Mouse (Mus musculus) layer of hippocampus, postnatal 25 days (tissue): ENCODE data around the gene Olfr201. TPM values are rescaled to one million over a fixed set of nuclear protein-coding genes. Genes with fewer than 3 reads are reported as not detected.
"Not testable (repeated sequence)": the region's sequence is repeated elsewhere in the genome, so short reads cannot be mapped to it uniquely, and the experiment has no call there.

ENCODE experiments used
- DNase-seq, 2 experiments: peaks; one replicate each; pipeline ENCODE4 v3.0.0; 2022; ENCODE audit warnings: mixed read lengths in 2 of 2, low spot score in 1 of 2; ENCODE audit errors: extremely low spot score in 1 of 2
- total RNA-seq, 2 experiments: library from RNA; stranded (reverse); gene quantifications; 2 replicates each; pipeline ENCODE4 v1.2.3; 2021

Olfr201 gene
- total RNA-seq: not detected

GRCm38 (mm10) chr16:59272532-59272931, at the start of gene Olfr201:
Gene Olfr201, minus strand, starts transcription at chr16:59272632.
- not testable (repeated sequence) for DNase-seq

- no peak for DNase-seq
Measured at GRCm38 (mm10) chr16:59318148-59318547, 45.7 kb upstream of the Olfr201 start, which contains the start of gene Olfr204. Gene Olfr204, minus strand, starts transcription at chr16:59318248.

- no peak for DNase-seq
Measured at GRCm38 (mm10) chr16:59298581-59298980, 26.1 kb upstream of the Olfr201 start, which contains the start of gene Olfr203. Gene Olfr203, plus strand, starts transcription at chr16:59298881.

- not testable (repeated sequence) for DNase-seq
Measured at GRCm38 (mm10) chr16:59287576-59287975, 15.1 kb upstream of the Olfr201 start.

- DNase-seq: no peak
Measured at GRCm38 (mm10) chr16:59286693-59287092, 14.3 kb upstream of the Olfr201 start, which contains the start of gene Olfr202. Gene Olfr202, minus strand, starts transcription at chr16:59286793.

- no peak for DNase-seq
Measured at GRCm38 (mm10) chr16:59283476-59283875, 11.0 kb upstream of the Olfr201 start.

GRCm38 (mm10) chr16:59280542-59280941, 8.1 kb upstream of the Olfr201 start:
- no peak for DNase-seq

- DNase-seq: not testable (repeated sequence)
Measured at GRCm38 (mm10) chr16:59269097-59269496, 3.3 kb downstream of the Olfr201 start.

- no peak for DNase-seq
Measured at GRCm38 (mm10) chr16:59249684-59250083, 22.7 kb downstream of the Olfr201 start.

GRCm38 (mm10) chr16:59219667-59220066, 52.8 kb downstream of the Olfr201 start, which contains the start of gene Olfr199:
Gene Olfr199, minus strand, starts transcription at chr16:59219767.
- not testable (repeated sequence) for DNase-seq

GRCm38 (mm10) chr16:59217861-59218260, 54.6 kb downstream of the Olfr201 start:
- DNase-seq: not testable (repeated sequence)

Other genes with a start within 250 kb of the Olfr201 start
- not detected for gene Olfr186, start 242.3 kb downstream of the Olfr201 start, total RNA-seq
- gene Olfr187, start 232.9 kb downstream of the Olfr201 start, total RNA-seq: not detected
- gene Olfr190, start 194.6 kb downstream of the Olfr201 start, total RNA-seq: not detected
- not detected for gene Olfr191, start 182.8 kb downstream of the Olfr201 start, total RNA-seq
- not detected for gene Olfr193, start 160.8 kb downstream of the Olfr201 start, total RNA-seq
- not detected for gene Olfr194, start 151.6 kb downstream of the Olfr201 start, total RNA-seq
- gene Olfr195, start 125.6 kb downstream of the Olfr201 start, total RNA-seq: not detected
- not detected for gene Olfr196, start 102.2 kb downstream of the Olfr201 start, total RNA-seq
- gene Olfr198, start 69.1 kb downstream of the Olfr201 start, total RNA-seq: not detected
- not detected for gene Olfr199, start 52.9 kb downstream of the Olfr201 start, total RNA-seq
- not detected for gene Olfr202, start 14.2 kb upstream of the Olfr201 start, total RNA-seq
- gene Olfr203, start 26.2 kb upstream of the Olfr201 start, total RNA-seq: not detected
- gene Olfr204, start 45.6 kb upstream of the Olfr201 start, total RNA-seq: not detected
- gene Olfr205, start 58.5 kb upstream of the Olfr201 start, total RNA-seq: not detected
- gene Olfr206, start 76.6 kb upstream of the Olfr201 start, total RNA-seq: not detected
- gene Olfr209, start 91.4 kb upstream of the Olfr201 start, total RNA-seq: not detected
- gene Gabrr3, start 134.7 kb upstream of the Olfr201 start, total RNA-seq: under 1 TPM in 1 of 2 experiments, not detected in 1; 0.15 TPM
- gene Riox2, start 199.1 kb upstream of the Olfr201 start, total RNA-seq: 10 to 100 TPM; 13.8 to 16.2 TPM